Mouse (Mus musculus): Measurements from ENCODE around the gene Bcl2. TPM values are rescaled to one million over a fixed set of nuclear protein-coding genes. Genes with fewer than 3 reads are reported as not detected.

Bcl2 gene
- polyA plus RNA-seq, 1 experiment from 2014 or later, result 5.6 TPM

DNA sequence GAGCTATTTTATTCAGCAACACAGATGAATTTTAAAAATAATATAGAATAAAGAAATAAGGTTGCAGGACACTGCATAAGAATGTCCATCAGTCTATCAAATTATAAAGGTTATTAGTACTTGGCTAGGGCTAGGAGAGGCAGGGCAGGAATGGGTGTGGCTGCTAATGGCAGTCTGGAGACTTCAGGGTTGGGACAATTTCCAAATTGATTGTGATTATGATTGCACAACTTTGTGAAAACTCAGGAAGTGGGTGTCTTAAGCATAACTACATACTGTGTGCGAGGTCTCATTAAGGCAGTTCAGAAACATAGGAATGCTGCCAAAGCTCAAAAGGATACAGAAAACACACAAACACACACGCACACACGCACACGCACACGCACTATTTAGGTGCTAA lies 37.9 kb upstream of the Bcl2 start:
- no peaks in the 10 kb centered on the region for H3K27me3 ChIP-seq (ENCODE audit: control insufficient read depth, insufficient read depth, low read length)
- no peaks in the 10 kb centered on the region for H3K4me1 ChIP-seq (replicated peaks; ENCODE audit: control insufficient read depth, insufficient read depth)
- ATAC-seq (ENCODE audit: low FRiP score, low TSS enrichment) (peak; percentile 45), DNase-seq (ENCODE audit: low spot score) (peak; percentile 8)
- WGBS, result 80% methylated on average over 5 of the region's 5 CpGs
- no peak overlapping the region for H3K27ac ChIP-seq (replicated peaks)
- TF ChIP-seq CTCF (IDR thresholded peaks at IDR 0.05; ENCODE audit: low read depth), result no peak
- no peak for TF ChIP-seq EP300 (optimal IDR thresholded peaks at IDR 0.05)
- peaks cover 11% of the 10 kb centered on the region for H3K36me3 ChIP-seq (ENCODE audit: control insufficient read depth, insufficient read depth, low read length)
- no peaks in the 10 kb centered on the region for H3K9me3 ChIP-seq (ENCODE audit: control insufficient read depth, low read length)
- no peak overlapping the region for H3K4me3 ChIP-seq (ENCODE audit: low read depth, low read length)
- no peak overlapping the region for H3K4me2 ChIP-seq (replicated peaks; ENCODE audit: low read depth)
- H3K9ac ChIP-seq (ENCODE audit: low read length), result no peak overlapping the region

DNA sequence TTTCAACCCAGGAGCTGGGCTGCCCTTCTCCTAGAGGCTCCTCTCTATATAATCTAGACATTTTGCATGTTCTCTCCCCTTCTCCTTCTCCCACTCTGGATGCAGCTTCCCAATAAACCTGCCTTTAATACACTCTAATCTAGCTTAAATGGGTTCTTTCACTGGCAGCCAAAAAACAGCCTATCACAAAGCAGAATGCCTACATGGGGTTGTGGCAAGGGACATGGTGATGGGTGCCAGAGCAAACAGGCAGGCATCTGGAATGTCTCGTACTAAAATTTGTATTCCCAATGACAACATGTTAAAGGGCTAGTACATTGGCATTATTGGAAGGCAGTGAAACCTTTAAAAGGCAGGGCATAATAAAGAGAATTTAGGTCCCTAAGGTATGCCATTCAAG lies 36.6 kb upstream of the Bcl2 start:
- H3K4me3 ChIP-seq (ENCODE audit: low read depth, low read length), result no peak overlapping the region
- ATAC-seq (ENCODE audit: low FRiP score, low TSS enrichment) (no peak), DNase-seq (ENCODE audit: low spot score) (no peak)
- no peak overlapping the region for H3K4me2 ChIP-seq (replicated peaks; ENCODE audit: low read depth)
- peaks cover 17% of the 10 kb centered on the region for H3K36me3 ChIP-seq (ENCODE audit: control insufficient read depth, insufficient read depth, low read length)
- no peaks in the 10 kb centered on the region for H3K9me3 ChIP-seq (ENCODE audit: control insufficient read depth, low read length)
- no peak overlapping the region for H3K9ac ChIP-seq (ENCODE audit: low read length)
- WGBS, result 82% methylated on average over 1 of the region's 1 CpGs
- H3K27me3 ChIP-seq (ENCODE audit: control insufficient read depth, insufficient read depth, low read length), result no peaks in the 10 kb centered on the region
- TF ChIP-seq EP300 (optimal IDR thresholded peaks at IDR 0.05) (no peak), CTCF (IDR thresholded peaks at IDR 0.05; ENCODE audit: low read depth) (no peak)
- no peak overlapping the region for H3K27ac ChIP-seq (replicated peaks)
- no peaks in the 10 kb centered on the region for H3K4me1 ChIP-seq (replicated peaks; ENCODE audit: control insufficient read depth, insufficient read depth)

- Histone ChIP-seq H3K9ac (ENCODE audit: low read length) (no peak overlapping the region), H3K4me3 (ENCODE audit: low read depth, low read length) (no peak overlapping the region), H3K27me3 (ENCODE audit: control insufficient read depth, insufficient read depth, low read length) (no peaks in the 10 kb centered on the region), H3K36me3 (ENCODE audit: control insufficient read depth, insufficient read depth, low read length) (peaks cover 12% of the 10 kb centered on the region), H3K9me3 (ENCODE audit: control insufficient read depth, low read length) (no peaks in the 10 kb centered on the region), H3K4me1 (replicated peaks; ENCODE audit: control insufficient read depth, insufficient read depth) (no peaks in the 10 kb centered on the region), H3K27ac (replicated peaks) (no peak overlapping the region), H3K4me2 (replicated peaks; ENCODE audit: low read depth) (no peak overlapping the region)
- ATAC-seq (ENCODE audit: low FRiP score, low TSS enrichment) (no peak), DNase-seq (ENCODE audit: low spot score) (no peak)
- 90% methylated on average over 6 of the region's 6 CpGs for WGBS
- TF ChIP-seq EP300 (optimal IDR thresholded peaks at IDR 0.05), result no peak
- TF ChIP-seq CTCF (IDR thresholded peaks at IDR 0.05; ENCODE audit: low read depth), result no peak
These were observed 34.7 kb upstream of the Bcl2 start for GRCm38 (mm10) chr1:106748555-106749315.

DNA sequence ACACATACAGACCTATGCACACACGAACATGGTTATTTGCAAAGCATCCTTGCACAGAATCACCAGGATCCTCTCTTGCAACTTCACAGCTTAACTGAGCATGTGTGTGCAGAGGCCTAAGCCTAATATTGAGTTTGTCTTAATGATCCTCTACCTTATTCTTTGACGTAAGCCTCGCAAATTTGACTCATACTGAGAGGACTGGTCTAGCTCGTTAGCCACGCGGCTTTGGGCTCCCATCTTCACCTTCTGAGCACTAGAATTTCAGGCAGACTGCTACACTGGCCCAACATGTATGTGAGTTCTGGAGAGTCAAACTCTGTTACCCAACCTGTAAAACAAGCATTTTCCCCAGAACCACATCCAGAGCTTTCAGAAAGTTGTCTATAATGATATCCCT lies 28.9 kb upstream of the Bcl2 start:
- Histone ChIP-seq H3K9me3 (ENCODE audit: control insufficient read depth, low read length) (no peaks in the 10 kb centered on the region), H3K36me3 (ENCODE audit: control insufficient read depth, insufficient read depth, low read length) (peaks cover 7% of the 10 kb centered on the region; the same call in 1 of the 2 replicates), H3K4me1 (replicated peaks; ENCODE audit: control insufficient read depth, insufficient read depth) (no peaks in the 10 kb centered on the region), H3K27ac (replicated peaks) (no peak overlapping the region), H3K9ac (ENCODE audit: low read length) (no peak overlapping the region), H3K4me2 (replicated peaks; ENCODE audit: low read depth) (no peak overlapping the region), H3K27me3 (ENCODE audit: control insufficient read depth, insufficient read depth, low read length) (no peaks in the 10 kb centered on the region), H3K4me3 (ENCODE audit: low read depth, low read length) (no peak overlapping the region)
- ATAC-seq (ENCODE audit: low FRiP score, low TSS enrichment) (no peak), DNase-seq (ENCODE audit: low spot score) (no peak)
- WGBS, result 89% methylated on average over 6 of the region's 6 CpGs
- TF ChIP-seq CTCF (IDR thresholded peaks at IDR 0.05; ENCODE audit: low read depth), result no peak
- TF ChIP-seq EP300 (optimal IDR thresholded peaks at IDR 0.05), result no peak

DNA sequence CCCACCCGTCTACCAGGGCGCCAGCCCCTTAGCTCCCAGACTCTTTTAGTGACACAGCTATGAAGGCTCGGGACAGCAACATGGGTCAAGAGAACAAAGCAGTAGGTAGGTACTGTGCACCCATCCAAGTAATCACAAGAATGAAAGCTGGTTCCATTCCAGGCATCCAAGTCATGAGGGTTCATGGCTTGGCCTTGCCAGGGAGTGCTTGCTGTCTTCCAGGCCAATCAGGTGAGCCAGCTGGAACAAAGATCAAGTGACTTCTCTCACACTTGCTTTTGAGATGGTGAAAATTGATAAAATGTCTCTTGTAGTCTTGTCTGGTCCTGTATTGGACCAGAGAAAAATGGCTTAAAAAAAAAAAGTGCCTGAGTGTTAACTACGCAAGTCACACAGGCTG lies 26.7 kb upstream of the Bcl2 start:
- H3K9ac ChIP-seq (ENCODE audit: low read length), result no peak overlapping the region
- no peaks in the 10 kb centered on the region for H3K27me3 ChIP-seq (ENCODE audit: control insufficient read depth, insufficient read depth, low read length)
- no peak for ATAC-seq (ENCODE audit: low FRiP score, low TSS enrichment)
- TF ChIP-seq EP300 (optimal IDR thresholded peaks at IDR 0.05), result no peak
- no peak for TF ChIP-seq CTCF (IDR thresholded peaks at IDR 0.05; ENCODE audit: low read depth)
- H3K4me1 ChIP-seq (replicated peaks; ENCODE audit: control insufficient read depth, insufficient read depth), result no peaks in the 10 kb centered on the region
- no peaks in the 10 kb centered on the region for H3K9me3 ChIP-seq (ENCODE audit: control insufficient read depth, low read length)
- H3K27ac ChIP-seq (replicated peaks), result no peak overlapping the region
- WGBS, result 91% methylated on average over 4 of the region's 4 CpGs
- H3K36me3 ChIP-seq (ENCODE audit: control insufficient read depth, insufficient read depth, low read length), result no peaks in the 10 kb centered on the region
- DNase-seq (ENCODE audit: low spot score), result no peak
- no peak overlapping the region for H3K4me3 ChIP-seq (ENCODE audit: low read depth, low read length)
- no peak overlapping the region for H3K4me2 ChIP-seq (replicated peaks; ENCODE audit: low read depth)

DNA sequence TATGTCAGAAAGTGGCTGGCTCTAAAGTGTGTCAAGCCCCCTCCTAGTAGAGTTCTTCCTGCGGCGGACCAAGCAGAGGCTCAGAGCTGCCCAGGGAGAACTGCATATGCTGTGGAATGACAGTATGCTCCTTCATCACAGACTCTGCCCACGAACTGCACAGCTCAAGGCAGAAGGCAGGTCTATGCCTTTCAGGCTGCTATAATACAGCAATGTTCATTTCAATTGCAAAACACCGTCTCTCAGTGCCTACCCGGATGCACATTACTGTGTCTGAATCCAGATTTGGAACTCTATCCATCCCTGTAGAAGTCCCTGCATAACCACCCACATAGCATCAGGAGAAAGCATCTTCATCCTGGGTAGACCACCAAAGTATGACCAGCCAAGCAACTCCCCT lies 25.7 kb upstream of the Bcl2 start:
- Histone ChIP-seq H3K4me2 (replicated peaks; ENCODE audit: low read depth) (no peak overlapping the region), H3K4me1 (replicated peaks; ENCODE audit: control insufficient read depth, insufficient read depth) (no peaks in the 10 kb centered on the region), H3K27me3 (ENCODE audit: control insufficient read depth, insufficient read depth, low read length) (no peaks in the 10 kb centered on the region), H3K9ac (ENCODE audit: low read length) (no peak overlapping the region), H3K9me3 (ENCODE audit: control insufficient read depth, low read length) (no peaks in the 10 kb centered on the region), H3K4me3 (ENCODE audit: low read depth, low read length) (no peak overlapping the region), H3K27ac (replicated peaks) (no peak overlapping the region), H3K36me3 (ENCODE audit: control insufficient read depth, insufficient read depth, low read length) (no peaks in the 10 kb centered on the region)
- WGBS, result 94% methylated on average over 5 of the region's 5 CpGs
- DNase-seq (ENCODE audit: low spot score), result no peak
- TF ChIP-seq EP300 (optimal IDR thresholded peaks at IDR 0.05) (no peak), CTCF (IDR thresholded peaks at IDR 0.05; ENCODE audit: low read depth) (no peak)
- no peak for ATAC-seq (ENCODE audit: low FRiP score, low TSS enrichment)

Data from stomach, postnatal 0 days (tissue).